Comparison of ENCODE assay signal across 14 mouse cellular contexts in the genomic region with DNA sequence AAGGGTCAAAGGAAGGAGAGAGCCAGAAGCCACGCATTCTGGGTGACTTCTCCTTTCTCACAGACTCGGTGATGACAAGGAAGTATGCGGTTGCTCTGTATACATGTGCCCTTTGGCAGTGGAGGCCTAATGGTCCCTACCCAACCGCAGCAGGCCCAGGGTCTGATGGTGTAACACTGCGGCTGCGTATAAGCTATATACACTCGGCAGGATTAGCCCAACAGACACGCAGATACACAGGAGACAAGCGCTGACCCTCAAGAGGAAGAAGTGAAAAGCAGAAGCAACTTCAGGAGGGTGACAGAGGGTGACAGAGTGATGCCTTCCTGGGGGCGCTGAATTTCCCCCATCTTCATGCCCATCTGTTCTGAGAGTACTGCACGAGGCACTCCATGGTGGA. TPM values are rescaled to one million over a fixed set of nuclear protein-coding genes. Genes with fewer than 3 reads are reported as not detected.
DNase-seq lines count a peak whose midpoint lies in the region; ATAC-seq and TF ChIP-seq lines count a peak whose summit lies in the region.
"Had no signal": no experiment of that assay in that cellular context is flagged by ENCODE, and none has a peak within 500 bp of the region (broad histone marks: within the 10 kb centered on the region; RNA-seq: fewer than 3 reads in every experiment).

No protein-coding gene starts in this region.

- no peak for TF ChIP-seq EP300 in CH12.LX (IDR thresholded peaks at IDR 0.05; ENCODE audit: low read length)

- no peak for TF ChIP-seq RAD21 in CH12.LX (IDR thresholded peaks at IDR 0.05; ENCODE audit: low read depth, low read length)

- H3K27ac ChIP-seq in CH12.LX (ENCODE audit: insufficient read depth, low read depth) = 0 out of 2 replicates have a peak overlapping the region, but pooled peaks have one; percentile 5
- H3K27ac ChIP-seq in liver, embryonic 12.5 days = 0 out of 2 replicates have a peak overlapping the region, but pooled peaks have one; percentile 23
- H3K27ac ChIP-seq: heart, embryonic 10.5 days; hindbrain, embryonic 13.5 days; kidney, embryonic 15.5 days had no signal

- H3K4me3 ChIP-seq in CH12.LX (replicated peaks in 1 of 3; ENCODE audit: low read depth in 2 of 3, low read length in 2 of 3, poor library complexity in 1 of 3) = no peak overlapping the region
- no peak overlapping the region for H3K4me3 ChIP-seq in liver, embryonic 12.5 days
- H3K4me3 ChIP-seq: heart, embryonic 10.5 days; hindbrain, embryonic 13.5 days; kidney, embryonic 15.5 days had no signal

- 37% methylated on average over 11 of the region's 11 CpGs for WGBS in liver, embryonic 12.5 days (ENCODE audit: insufficient replicate concordance)

- dilution Hi-C loops in CH12.LX (cut with MboI; ENCODE audit: extremely low pct_ligation_motif_present, extremely low pct_unique_long_range_greater_than_20kb, low sequenced_read_pairs) = no loop called here

- peak; percentile 43 for ATAC-seq in liver, embryonic 12.5 days
- no peak for ATAC-seq in erythroid progenitor cell, adult 5-6 weeks (replicated peaks; ENCODE audit: low FRiP score, poor library complexity, severe bottlenecking)

- H3K9me3 ChIP-seq in CH12.LX (replicated peaks; ENCODE audit: low read length) = no peaks in the 10 kb centered on the region
- no peaks in the 10 kb centered on the region for H3K9me3 ChIP-seq in liver, embryonic 12.5 days (replicated peaks)
- H3K9me3 ChIP-seq: heart, embryonic 10.5 days; hindbrain, embryonic 13.5 days; kidney, embryonic 15.5 days had no signal

- H3K4me2 ChIP-seq in CH12.LX (ENCODE audit: insufficient read depth, low read depth, poor library complexity, severe bottlenecking) = no peak overlapping the region
- H3K4me2 ChIP-seq in liver, embryonic 12.5 days = no peak overlapping the region
- H3K4me2 ChIP-seq: hindbrain, embryonic 13.5 days; kidney, embryonic 15.5 days had no signal

- no peak for TF ChIP-seq CTCF in CH12.LX (conservative IDR thresholded peaks at IDR 0.05 in 1 of 2, IDR thresholded peaks at IDR 0.05 in 1 of 2; ENCODE audit: low read depth in 2 of 2, low read length in 2 of 2)

- no peaks in the 10 kb centered on the region for H3K27me3 ChIP-seq in CH12.LX (replicated peaks)
- H3K27me3 ChIP-seq in liver, embryonic 12.5 days (replicated peaks) = peaks cover 8% of the 10 kb centered on the region

- DNase-seq in kidney, adult 9 months = peak; percentile 14
- DNase-seq in kidney, postnatal 36 days = no peak
- peak; percentile 64 for DNase-seq in CH12.LX (ENCODE audit: extremely low read depth)
- DNase-seq in natural killer cell, adult 2 months (ENCODE audit: low spot score in 2 of 2) = peak; percentile 25 to 84
- DNase-seq in right cerebral cortex, adult 2 months (ENCODE audit: low spot score in 2 of 2) = no peak
- DNase-seq in thymus, postnatal 36 days = no peak

- H3K36me3 ChIP-seq in CH12.LX (replicated peaks in 1 of 2; ENCODE audit: control insufficient read depth in 1 of 2, insufficient read depth in 1 of 2, low read length in 1 of 2) = no peaks in the 10 kb centered on the region
- H3K36me3 ChIP-seq in liver, embryonic 12.5 days = no peaks in the 10 kb centered on the region
- H3K36me3 ChIP-seq: heart, embryonic 10.5 days; hindbrain, embryonic 13.5 days; kidney, embryonic 15.5 days had no signal

- H3K4me1 ChIP-seq in CH12.LX (ENCODE audit: control insufficient read depth in 1 of 2, insufficient read depth in 2 of 2) = peaks cover 15 to 63% of the 10 kb centered on the region in 2 experiments
- peaks cover 27% of the 10 kb centered on the region for H3K4me1 ChIP-seq in liver, embryonic 12.5 days
- H3K4me1 ChIP-seq: heart, embryonic 10.5 days; kidney, embryonic 15.5 days had no signal

- in situ Hi-C loops in CH12.LX (cut with MboI; ENCODE audit: low pct_ligation_motif_present, low pct_unique_long_range_greater_than_20kb, low sequenced_read_pairs) = loop anchor here (5.0 kb wide), 3 partner anchors 67 to 107 kb away; partner anchors contain the start of genes Apmap and Entpd6

- H3K79me2 ChIP-seq in CH12.LX (replicated peaks; ENCODE audit: control insufficient read depth, extremely low read depth, insufficient read depth, poor library complexity, severe bottlenecking) = no peaks in the 10 kb centered on the region

- H3K9ac ChIP-seq in CH12.LX (ENCODE audit: insufficient read depth, low read depth) = no peak overlapping the region
- no peak overlapping the region for H3K9ac ChIP-seq in liver, embryonic 12.5 days
- H3K9ac ChIP-seq: kidney, embryonic 15.5 days had no signal

- TF ChIP-seq POLR2A in CH12.LX (IDR thresholded peaks at IDR 0.05; ENCODE audit: low read depth, low read length) = no peak

TF ChIP-seq in CH12.LX, 34 proteins besides CTCF, POLR2A, EP300 and RAD21:
- TF ChIP-seq MYC (IDR thresholded peaks at IDR 0.05; ENCODE audit: low read depth, low read length) (no peak), ELF1 (IDR thresholded peaks at IDR 0.05; ENCODE audit: low read depth, low read length) (0 out of 2 replicates have a peak, but pooled peaks have one; percentile 13)

RNA-seq across cellular contexts. Expression of gene Acss1, which starts 5.6 kb away (rescaled TPM):
- total RNA-seq in CH12.LX (2012; rRNA removed) = 1.7 and 1.9 TPM in 2 replicates
- total RNA-seq in CH12.LX (2014; rRNA removed) = 0.35 and 0.39 TPM in 2 replicates
- polyA plus RNA-seq in CH12.LX (2012; ENCODE audit: insufficient read length, low read depth) = 0.44 and 0.76 TPM in 2 replicates
- 47.4 and 53.8 TPM in 2 replicates for polyA plus RNA-seq in liver, embryonic 12.5 days (2016; fragmentation: Nextera tagmentation; extraction: Ambion mirVana)
- 28.1 and 35.6 TPM in 2 replicates for total RNA-seq in erythroid progenitor cell, adult 5-6 weeks (2015; ENCODE audit: low replicate concordance)
- total RNA-seq in erythroid progenitor cell, adult 5-6 weeks (2017; ENCODE audit: low replicate concordance) = 34.8 and 43.3 TPM in 2 replicates

RNA-seq across cellular contexts. Expression of gene Vsx1, which starts 15.2 kb away (rescaled TPM):
- total RNA-seq in CH12.LX (2012; rRNA removed) (not detected in 2 replicates), CH12.LX (2014; rRNA removed) (not detected in 2 replicates)
- polyA plus RNA-seq in CH12.LX (2012; ENCODE audit: insufficient read length, low read depth) = not detected in 2 replicates
- polyA plus RNA-seq in liver, embryonic 12.5 days (2016; fragmentation: Nextera tagmentation; extraction: Ambion mirVana) = not detected in 2 replicates
- not detected in 2 replicates for total RNA-seq in erythroid progenitor cell, adult 5-6 weeks (2015; ENCODE audit: low replicate concordance)
- 0.51 TPM in 1 of 2 replicates, not detected in the other for total RNA-seq in erythroid progenitor cell, adult 5-6 weeks (2017; ENCODE audit: low replicate concordance)
- total RNA-seq: left cerebral cortex, postnatal 14 days; megakaryocyte-erythroid progenitor cell, adult 5-6 weeks had no signal
- polyA plus RNA-seq: heart, embryonic 10.5 days; kidney, embryonic 15.5 days; stomach, embryonic 16.5 days had no signal

Comparison
In these comparisons a context has a peak if more than half of its experiments do, and no peak if none do; other contexts are left out.
1. DNase-seq: peak in kidney, adult 9 months (single experiment), CH12.LX (single experiment) and natural killer cell, adult 2 months (2 of 2); none in kidney, postnatal 36 days (0 of 2), right cerebral cortex, adult 2 months (0 of 2) and thymus, postnatal 36 days (0 of 2).
2. RNA of gene Acss1, which starts 5.6 kb away (total RNA-seq): 28.1 to 43.3 TPM in erythroid progenitor cell, adult 5-6 weeks; 0.35 to 1.9 TPM in CH12.LX; every median in the first group is over 10 times any median in the second.